Mouse (Mus musculus): ENCODE results near the gene Kcnip1. TPM values are rescaled to one million over a fixed set of nuclear protein-coding genes. Genes with fewer than 3 reads are reported as not detected.

The Kcnip1 gene
- polyA plus RNA-seq, 1 experiment from 2014 or later: 3.9 TPM

GRCm38 (mm10) chr11:33870246-33870645, 122.7 kb downstream of the Kcnip1 start:
- H3K4me2 ChIP-seq (replicated peaks; ENCODE audit: low read depth): no peak overlapping the region
- TF ChIP-seq CTCF (IDR thresholded peaks at IDR 0.05; ENCODE audit: low read depth) (no peak), EP300 (optimal IDR thresholded peaks at IDR 0.05) (no peak)
- no peak for ATAC-seq (ENCODE audit: low FRiP score, low TSS enrichment)
- H3K27ac ChIP-seq (replicated peaks): no peak overlapping the region
- WGBS: 70% methylated on average over 2 of the region's 2 CpGs
- no peak overlapping the region for H3K9ac ChIP-seq (ENCODE audit: low read length)
- no peaks in the 10 kb centered on the region for H3K36me3 ChIP-seq (ENCODE audit: control insufficient read depth, insufficient read depth, low read length)
- no peak for DNase-seq (ENCODE audit: low spot score)
- H3K27me3 ChIP-seq (ENCODE audit: control insufficient read depth, insufficient read depth, low read length): no peaks in the 10 kb centered on the region
- H3K4me1 ChIP-seq (replicated peaks; ENCODE audit: control insufficient read depth, insufficient read depth): peaks cover 8% of the 10 kb centered on the region
- no peaks in the 10 kb centered on the region for H3K9me3 ChIP-seq (ENCODE audit: control insufficient read depth, low read length)
- H3K4me3 ChIP-seq (ENCODE audit: low read depth, low read length): no peak overlapping the region

GRCm38 (mm10) chr11:33869559-33869958, 123.4 kb downstream of the Kcnip1 start:
- no peaks in the 10 kb centered on the region for H3K27me3 ChIP-seq (ENCODE audit: control insufficient read depth, insufficient read depth, low read length)
- 63% methylated on average over 3 of the region's 3 CpGs for WGBS
- no peak overlapping the region for H3K9ac ChIP-seq (ENCODE audit: low read length)
- ATAC-seq (ENCODE audit: low FRiP score, low TSS enrichment) (no peak), DNase-seq (ENCODE audit: low spot score) (no peak)
- H3K4me1 ChIP-seq (replicated peaks; ENCODE audit: control insufficient read depth, insufficient read depth): peaks cover 8% of the 10 kb centered on the region
- no peak overlapping the region for H3K4me2 ChIP-seq (replicated peaks; ENCODE audit: low read depth)
- no peaks in the 10 kb centered on the region for H3K36me3 ChIP-seq (ENCODE audit: control insufficient read depth, insufficient read depth, low read length)
- TF ChIP-seq CTCF (IDR thresholded peaks at IDR 0.05; ENCODE audit: low read depth): peak; percentile 47; the same call in 1 of the 2 replicates
- TF ChIP-seq EP300 (optimal IDR thresholded peaks at IDR 0.05): no peak
- no peak overlapping the region for H3K27ac ChIP-seq (replicated peaks)
- no peaks in the 10 kb centered on the region for H3K9me3 ChIP-seq (ENCODE audit: control insufficient read depth, low read length)
- no peak overlapping the region for H3K4me3 ChIP-seq (ENCODE audit: low read depth, low read length)

DNA sequence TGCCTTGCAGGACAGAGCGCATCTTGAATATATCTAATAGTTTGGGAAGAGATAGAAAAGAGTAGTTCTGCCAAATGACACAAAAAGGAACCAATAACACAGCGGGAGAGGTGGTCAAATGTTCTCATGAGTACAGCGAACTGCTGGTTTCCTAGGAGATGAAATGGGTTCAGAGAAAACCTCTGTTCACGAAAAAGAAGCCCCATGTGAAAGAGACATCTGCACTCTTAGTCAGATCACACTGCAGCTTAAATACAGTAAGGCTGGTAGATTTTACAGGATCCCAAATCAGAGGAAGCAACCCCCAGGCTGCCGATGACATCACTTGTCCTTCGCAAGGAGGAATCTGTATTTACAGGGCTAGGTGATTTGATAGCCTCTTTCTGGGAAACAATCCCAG, 126.2 kb downstream of the Kcnip1 start:
- Histone ChIP-seq H3K4me1 (replicated peaks; ENCODE audit: control insufficient read depth, insufficient read depth) (0 out of 2 replicates have a peak, but pooled peaks cover 2% of the 10 kb centered on the region), H3K9ac (ENCODE audit: low read length) (no peak overlapping the region), H3K4me3 (ENCODE audit: low read depth, low read length) (no peak overlapping the region), H3K9me3 (ENCODE audit: control insufficient read depth, low read length) (no peaks in the 10 kb centered on the region), H3K4me2 (replicated peaks; ENCODE audit: low read depth) (no peak overlapping the region), H3K36me3 (ENCODE audit: control insufficient read depth, insufficient read depth, low read length) (no peaks in the 10 kb centered on the region), H3K27me3 (ENCODE audit: control insufficient read depth, insufficient read depth, low read length) (no peaks in the 10 kb centered on the region), H3K27ac (replicated peaks) (no peak overlapping the region)
- WGBS: 72% methylated on average over 6 of the region's 6 CpGs
- DNase-seq (ENCODE audit: low spot score) (no peak), ATAC-seq (ENCODE audit: low FRiP score, low TSS enrichment) (no peak)
- no peak for TF ChIP-seq EP300 (optimal IDR thresholded peaks at IDR 0.05)
- no peak for TF ChIP-seq CTCF (IDR thresholded peaks at IDR 0.05; ENCODE audit: low read depth)

GRCm38 (mm10) chr11:33864245-33864644, 128.7 kb downstream of the Kcnip1 start:
- Histone ChIP-seq H3K4me3 (ENCODE audit: low read depth, low read length) (no peak overlapping the region), H3K27ac (replicated peaks) (no peak overlapping the region), H3K9me3 (ENCODE audit: control insufficient read depth, low read length) (no peaks in the 10 kb centered on the region), H3K27me3 (ENCODE audit: control insufficient read depth, insufficient read depth, low read length) (no peaks in the 10 kb centered on the region), H3K4me1 (replicated peaks; ENCODE audit: control insufficient read depth, insufficient read depth) (no peaks in the 10 kb centered on the region), H3K4me2 (replicated peaks; ENCODE audit: low read depth) (no peak overlapping the region), H3K36me3 (ENCODE audit: control insufficient read depth, insufficient read depth, low read length) (no peaks in the 10 kb centered on the region), H3K9ac (ENCODE audit: low read length) (no peak overlapping the region)
- ATAC-seq (ENCODE audit: low FRiP score, low TSS enrichment) (no peak), DNase-seq (ENCODE audit: low spot score) (no peak)
- TF ChIP-seq EP300 (optimal IDR thresholded peaks at IDR 0.05) (no peak), CTCF (IDR thresholded peaks at IDR 0.05; ENCODE audit: low read depth) (no peak)
- WGBS: 93% methylated on average over 4 of the region's 4 CpGs

DNA sequence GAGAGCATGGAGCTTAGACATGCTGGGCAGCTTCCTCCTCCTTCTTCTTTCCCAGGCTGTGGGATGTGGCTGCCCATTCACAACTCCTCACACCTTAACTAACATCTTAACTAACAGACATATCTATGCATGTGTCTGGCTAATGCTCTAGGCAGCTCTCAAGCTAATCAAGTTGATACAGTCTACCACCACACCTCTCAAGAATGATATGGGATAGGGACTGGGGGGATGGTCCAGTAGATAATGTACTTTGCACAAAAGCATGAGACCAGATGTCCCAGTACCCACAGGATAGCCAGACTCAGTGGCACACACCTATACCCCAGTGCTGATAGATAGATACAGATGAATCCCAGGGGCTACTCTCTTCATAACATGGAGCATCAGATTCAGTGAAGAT, 131.1 kb downstream of the Kcnip1 start:
- no peak for ATAC-seq (ENCODE audit: low FRiP score, low TSS enrichment)
- TF ChIP-seq EP300 (optimal IDR thresholded peaks at IDR 0.05): no peak
- no peak for TF ChIP-seq CTCF (IDR thresholded peaks at IDR 0.05; ENCODE audit: low read depth)
- no peaks in the 10 kb centered on the region for H3K4me1 ChIP-seq (replicated peaks; ENCODE audit: control insufficient read depth, insufficient read depth)

DNA sequence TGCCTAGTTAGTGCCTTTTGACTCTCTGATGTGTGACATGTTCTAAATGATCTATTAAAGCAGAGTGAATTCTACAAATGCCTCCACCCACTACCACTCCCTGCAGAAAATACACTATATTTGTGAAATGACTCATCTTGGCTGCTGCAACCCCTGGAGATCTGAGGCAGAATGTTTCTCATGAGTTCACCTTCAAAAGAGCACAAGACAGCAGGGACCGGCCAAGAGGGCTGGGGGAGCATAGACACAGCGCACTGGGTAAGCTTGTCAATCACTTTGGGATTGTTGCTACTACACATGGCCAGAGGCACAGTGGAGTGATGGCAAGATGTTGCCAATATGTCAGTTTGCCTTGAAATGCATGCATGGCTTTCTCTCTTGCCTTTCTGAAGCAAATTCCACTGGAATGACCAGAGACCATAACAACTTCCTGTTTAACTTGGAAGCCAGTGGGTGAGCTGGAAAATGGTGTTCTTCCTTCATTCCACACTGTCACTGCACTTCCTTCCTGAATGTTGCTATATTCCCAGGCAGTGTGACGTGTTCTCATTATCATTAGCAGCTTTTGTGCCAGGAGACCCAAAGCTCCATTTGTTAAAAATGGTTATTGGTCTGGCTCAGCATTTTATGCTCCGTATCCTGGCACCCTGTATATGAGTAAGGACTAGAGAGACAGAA, 131.9 kb downstream of the Kcnip1 start:
- TF ChIP-seq EP300 (optimal IDR thresholded peaks at IDR 0.05) (no peak), CTCF (IDR thresholded peaks at IDR 0.05; ENCODE audit: low read depth) (no peak)
- no peak overlapping the region for H3K4me2 ChIP-seq (replicated peaks; ENCODE audit: low read depth)
- H3K27ac ChIP-seq (replicated peaks): no peak overlapping the region
- no peaks in the 10 kb centered on the region for H3K4me1 ChIP-seq (replicated peaks; ENCODE audit: control insufficient read depth, insufficient read depth)
- H3K36me3 ChIP-seq (ENCODE audit: control insufficient read depth, insufficient read depth, low read length): no peaks in the 10 kb centered on the region
- no peak overlapping the region for H3K9ac ChIP-seq (ENCODE audit: low read length)
- peak; percentile 51; the same call in 1 of the 2 replicates for ATAC-seq (ENCODE audit: low FRiP score, low TSS enrichment)
- DNase-seq (ENCODE audit: low spot score): no peak
- WGBS: 55% methylated on average over 4 of the region's 4 CpGs
- H3K4me3 ChIP-seq (ENCODE audit: low read depth, low read length): no peak overlapping the region
- no peaks in the 10 kb centered on the region for H3K27me3 ChIP-seq (ENCODE audit: control insufficient read depth, insufficient read depth, low read length)
- no peaks in the 10 kb centered on the region for H3K9me3 ChIP-seq (ENCODE audit: control insufficient read depth, low read length)

More for the DNA sequence above, 131.1 kb downstream of the Kcnip1 start:
- H3K9ac ChIP-seq (ENCODE audit: low read length): no peak overlapping the region
- H3K4me3 ChIP-seq (ENCODE audit: low read depth, low read length): no peak overlapping the region
- H3K27ac ChIP-seq (replicated peaks): no peak overlapping the region
- no peak overlapping the region for H3K4me2 ChIP-seq (replicated peaks; ENCODE audit: low read depth)
- no peak for DNase-seq (ENCODE audit: low spot score)
- H3K27me3 ChIP-seq (ENCODE audit: control insufficient read depth, insufficient read depth, low read length): no peaks in the 10 kb centered on the region
- H3K9me3 ChIP-seq (ENCODE audit: control insufficient read depth, low read length): no peaks in the 10 kb centered on the region
- H3K36me3 ChIP-seq (ENCODE audit: control insufficient read depth, insufficient read depth, low read length): no peaks in the 10 kb centered on the region

Measured in stomach, postnatal 0 days (tissue).